Comparison of ENCODE assay signal across 23 mouse cellular contexts in the genomic region with DNA sequence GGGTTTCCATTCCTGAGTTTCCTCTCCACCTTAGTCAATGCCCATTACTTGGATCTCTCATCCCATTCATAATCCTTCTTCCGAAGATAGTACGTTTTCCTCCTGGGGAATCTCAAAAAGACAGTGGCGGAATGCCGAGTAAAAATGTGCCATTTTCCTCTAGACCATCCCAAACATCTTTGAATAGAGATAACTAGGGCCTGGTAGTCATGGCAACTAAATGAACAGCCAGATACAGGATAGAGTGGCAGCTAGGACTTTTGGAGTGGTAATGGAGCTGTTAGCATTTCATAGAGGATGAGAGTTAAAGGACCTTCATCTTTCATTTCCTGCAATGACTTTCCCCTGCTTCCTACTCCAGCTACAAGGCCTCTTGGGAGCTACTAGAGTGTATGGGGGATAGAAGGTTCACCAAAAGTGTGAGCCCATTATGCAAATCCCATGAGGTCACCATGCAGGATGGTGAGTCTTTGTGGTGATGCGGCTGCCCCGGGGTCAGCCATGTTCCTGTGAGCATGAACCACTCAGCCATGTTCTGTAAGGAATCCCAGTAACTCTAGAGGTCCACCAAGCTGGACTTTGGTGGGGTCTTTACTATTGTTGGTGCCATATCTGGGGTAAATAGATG.
"Had no signal": no experiment of that assay in that cellular context is flagged by ENCODE, and none has a peak within 500 bp of the region (broad histone marks: within the 10 kb centered on the region; RNA-seq: fewer than 3 reads in every experiment).

No protein-coding gene starts in this region.

- DNase-seq: kidney, adult 18-20 months; kidney, adult 9 months; kidney, postnatal 14 days; kidney, postnatal 4 days; layer of hippocampus, postnatal 36 days; liver; lung, adult 18-20 months; lung, postnatal 36 days; right cerebral cortex, postnatal 14 days; spleen, adult 18-20 months; thymus, postnatal 25 days had no signal

- H3K4me1 ChIP-seq: limb, embryonic 10.5 days; liver, embryonic 12.5 days; liver, embryonic 15.5 days; midbrain, embryonic 15.5 days; neural tube, embryonic 13.5 days; stomach, embryonic 15.5 days had no signal

- H3K4me3 ChIP-seq: left cerebral cortex, adult 2 months; limb, embryonic 10.5 days; limb, embryonic 13.5 days; liver, embryonic 12.5 days; liver, embryonic 15.5 days; midbrain, embryonic 15.5 days; myocyte; neural tube, embryonic 13.5 days; stomach, embryonic 15.5 days had no signal

- H3K9me3 ChIP-seq: limb, embryonic 10.5 days; limb, embryonic 13.5 days; liver, embryonic 12.5 days; liver, embryonic 15.5 days; midbrain, embryonic 15.5 days; neural tube, embryonic 13.5 days; stomach, embryonic 15.5 days had no signal

- H3K9ac ChIP-seq: limb, embryonic 13.5 days; liver, embryonic 12.5 days; liver, embryonic 15.5 days; midbrain, embryonic 15.5 days; neural tube, embryonic 13.5 days; stomach, embryonic 15.5 days had no signal

- ATAC-seq: inflammation-experienced regulatory T-cells, adult 6 months; intestine, embryonic 16.5 days; liver, embryonic 12.5 days; midbrain, embryonic 15.5 days had no signal

- H3K27ac ChIP-seq: left cerebral cortex, adult 2 months; limb, embryonic 10.5 days; limb, embryonic 13.5 days; liver, embryonic 12.5 days; liver, embryonic 15.5 days; midbrain, embryonic 15.5 days; neural tube, embryonic 13.5 days; stomach, embryonic 15.5 days had no signal

- H3K36me3 ChIP-seq: limb, embryonic 10.5 days; limb, embryonic 13.5 days; liver, embryonic 12.5 days; liver, embryonic 15.5 days; midbrain, embryonic 15.5 days; neural tube, embryonic 13.5 days; stomach, embryonic 15.5 days had no signal

- H3K27me3 ChIP-seq: liver, embryonic 12.5 days; liver, embryonic 15.5 days; midbrain, embryonic 15.5 days; neural tube, embryonic 13.5 days; stomach, embryonic 15.5 days had no signal

- H3K4me2 ChIP-seq: limb, embryonic 13.5 days; liver, embryonic 12.5 days; liver, embryonic 15.5 days; midbrain, embryonic 11.5 days; midbrain, embryonic 15.5 days; neural tube, embryonic 13.5 days; stomach, embryonic 15.5 days had no signal
